Mouse (Mus musculus) cerebellum, adult 2 months (tissue): ENCODE data around the gene Shisa5.

Source experiments
- CTCF ChIP-seq: fragments of 200-500 bp; IDR thresholded peaks from 2 replicates; pipeline ENCODE4 v1.5.1; 2011; ENCODE audit warnings: low read depth, mild to moderate bottlenecking, control low read depth, low read length, moderate library complexity, borderline replicate concordance; ENCODE audit not compliant: insufficient read depth
- POLR2A ChIP-seq: fragments of 200-500 bp; IDR thresholded peaks from 2 replicates; pipeline ENCODE4 v1.6.1; 2011; ENCODE audit warnings: low read length, control low read depth, borderline replicate concordance; ENCODE audit not compliant: insufficient read depth

- TF ChIP-seq POLR2A, result no peak
- TF ChIP-seq CTCF, result no peak
Measured at GRCm38 (mm10) chr9:109097831-109098230, 59.5 kb downstream of the Shisa5 start.
